Mouse (Mus musculus) skeletal muscle tissue, postnatal 0 days (tissue): ENCODE results near the gene Dnali1. TPM values are rescaled to one million over a fixed set of nuclear protein-coding genes. Genes with fewer than 3 reads are reported as not detected.

Source experiments
- polyA plus RNA-seq: library from polyadenylated mRNA; unstranded; fragments of >200 nt; fragmentation: Nextera tagmentation; extraction: Ambion mirVana; gene quantifications from 2 replicates; pipeline ENCODE4 v1.2.1, GENCODE M21; 2015

The Dnali1 gene
- polyA plus RNA-seq: 0.10 TPM in 1 of 2 replicates, not detected in the other

GRCm38 (mm10) chr4:125065517-125066307 lies at the start of gene Dnali1:
Gene Dnali1, minus strand, starts transcription at chr4:125065703.

GRCm38 (mm10) chr4:125084403-125085345 lies 19.2 kb upstream of the Dnali1 start, which contains the start of gene Meaf6:
Gene Meaf6, plus strand, starts transcription at chr4:125085134.

GRCm38 (mm10) chr4:125066490-125067370 lies 1.2 kb upstream of the Dnali1 start, which contains the start of gene Snip1:
Gene Snip1, plus strand, starts transcription at chr4:125066672.

GRCm38 (mm10) chr4:125015806-125016635 lies 49.5 kb downstream of the Dnali1 start, which contains the start of gene Gnl2:
Gene Gnl2, plus strand, starts transcription at chr4:125016585.

Other genes starting within 250 kb of the Dnali1 start
- 14.4 and 16.5 TPM in 2 replicates for gene Yrdc, start 215.0 kb downstream of the Dnali1 start, polyA plus RNA-seq
- 76.3 and 87.2 TPM in 2 replicates for gene 1110065P20Rik, start 214.5 kb downstream of the Dnali1 start, polyA plus RNA-seq
- 0.07 TPM in 1 of 2 replicates, not detected in the other for gene Maneal, start 203.5 kb downstream of the Dnali1 start, polyA plus RNA-seq
- gene Epha10, start 184.8 kb downstream of the Dnali1 start, polyA plus RNA-seq: not detected in 2 replicates
- gene 9930104L06Rik, start 128.7 kb downstream of the Dnali1 start, polyA plus RNA-seq: 6.2 and 7.4 TPM in 2 replicates
- gene Cdca8, start 126.4 kb downstream of the Dnali1 start, polyA plus RNA-seq: 20.0 and 21.6 TPM in 2 replicates
- gene Rspo1, start 79.3 kb downstream of the Dnali1 start, polyA plus RNA-seq: 0.42 TPM in 1 of 2 replicates, not detected in the other
- gene Gnl2, start 49.1 kb downstream of the Dnali1 start, polyA plus RNA-seq: 50.3 and 52.8 TPM in 2 replicates
- 11.1 and 11.8 TPM in 2 replicates for gene Snip1, start 969 bp upstream of the Dnali1 start, polyA plus RNA-seq
- gene Meaf6, start 19.4 kb upstream of the Dnali1 start, polyA plus RNA-seq: 17.1 and 21.5 TPM in 2 replicates
- gene Zc3h12a, start 62.1 kb upstream of the Dnali1 start, polyA plus RNA-seq: 0.86 and 0.96 TPM in 2 replicates